Mouse (Mus musculus) left cerebral cortex, postnatal 10 days (tissue): ENCODE results near the gene Kpna1. TPM values are rescaled to one million over a fixed set of nuclear protein-coding genes. Genes with fewer than 3 reads are reported as not detected.
"Not testable (repeated sequence)": the region's sequence is repeated elsewhere in the genome, so short reads cannot be mapped to it uniquely, and the experiment has no call there.

Experiments
- DNase-seq, 2 experiments: peaks; one replicate each; pipeline ENCODE4 v3.0.0; 2021 to 2022; ENCODE audit warnings: low spot score in 2 of 2, mixed read lengths in 1 of 2; ENCODE audit errors: extremely low spot score in 1 of 2
- intact Hi-C: fragments of 180-260 bp; cut with DNase I; formaldehyde crosslinking; loops from one replicate; pipeline ENCODE4 v1.15.1; 2025
- total RNA-seq, 2 experiments: library from RNA; stranded (reverse); gene quantifications; 2 replicates each; pipeline ENCODE4 v1.2.3; 2021

Kpna1 gene
- total RNA-seq, 2 experiments from 2014 or later = 92.4 to 104 TPM

DNA sequence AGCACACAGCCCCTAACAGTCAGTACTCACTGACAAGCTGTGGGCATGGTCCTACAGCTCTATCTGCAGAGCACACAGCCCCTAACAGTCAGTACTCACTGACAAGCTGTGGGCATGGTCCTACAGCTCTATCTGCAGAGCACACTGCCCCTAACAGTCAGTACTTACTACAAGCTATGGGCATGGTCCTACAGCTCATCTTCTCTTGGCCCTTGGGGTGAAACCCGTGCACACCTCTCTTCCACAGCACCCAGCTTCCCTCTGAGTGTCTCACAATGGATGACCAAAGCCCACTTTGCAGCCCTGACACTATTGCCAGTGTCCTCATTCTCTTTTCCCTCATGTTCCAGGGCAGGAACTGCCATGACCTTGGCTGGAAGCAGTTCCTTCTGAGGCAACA, 84.0 kb downstream of the Kpna1 start:
- intact Hi-C loops, DNase-seq: not testable (repeated sequence)

GRCm38 (mm10) chr16:36063315-36063714, 84.8 kb downstream of the Kpna1 start:
- intact Hi-C loops = no loop called here

DNA sequence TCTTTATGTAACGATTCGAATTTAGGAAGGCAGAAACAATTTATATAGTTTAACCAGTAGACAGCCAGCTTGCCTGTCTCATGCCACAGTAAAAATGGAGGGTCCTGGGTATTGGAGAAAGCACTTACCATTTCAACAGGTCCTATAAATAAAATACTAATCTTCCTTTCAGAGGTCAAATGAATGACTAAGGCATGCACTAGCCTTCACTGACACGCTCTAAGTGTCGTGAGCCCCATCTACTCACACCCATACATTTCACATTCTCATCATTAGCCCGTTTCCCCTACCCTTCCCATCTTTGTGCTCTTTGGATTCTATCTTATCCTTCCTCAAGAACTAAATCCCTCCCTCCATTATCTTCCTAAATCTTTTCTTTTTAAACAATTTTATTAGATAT, 86.4 kb downstream of the Kpna1 start:
- intact Hi-C loops = no loop called here
- DNase-seq = no peak

More at GRCm38 (mm10) chr16:36063315-36063714, 84.8 kb downstream of the Kpna1 start:
- DNase-seq = peak in 1 of 2 experiments; percentile 25

DNA sequence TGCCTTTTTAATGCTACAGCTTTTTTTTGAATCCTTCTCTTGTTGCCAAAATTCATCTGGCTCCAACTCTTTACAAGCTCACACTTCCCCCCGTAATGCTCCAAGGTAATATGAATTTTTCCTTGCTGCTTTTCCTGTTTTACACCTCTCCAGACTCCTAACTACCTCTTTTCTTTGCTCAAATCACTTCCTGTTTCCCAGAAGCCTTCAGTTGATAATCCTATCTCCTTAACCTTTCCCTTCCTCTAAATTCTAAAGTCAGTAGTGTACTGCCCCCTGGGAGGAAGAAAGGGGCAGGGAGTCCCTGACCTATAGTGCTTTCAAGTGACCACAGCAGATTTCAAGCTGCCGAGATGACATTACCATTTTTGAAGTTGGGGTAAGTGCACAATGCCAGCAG, 89.1 kb downstream of the Kpna1 start:
- intact Hi-C loops = no loop called here
- no peak for DNase-seq

DNA sequence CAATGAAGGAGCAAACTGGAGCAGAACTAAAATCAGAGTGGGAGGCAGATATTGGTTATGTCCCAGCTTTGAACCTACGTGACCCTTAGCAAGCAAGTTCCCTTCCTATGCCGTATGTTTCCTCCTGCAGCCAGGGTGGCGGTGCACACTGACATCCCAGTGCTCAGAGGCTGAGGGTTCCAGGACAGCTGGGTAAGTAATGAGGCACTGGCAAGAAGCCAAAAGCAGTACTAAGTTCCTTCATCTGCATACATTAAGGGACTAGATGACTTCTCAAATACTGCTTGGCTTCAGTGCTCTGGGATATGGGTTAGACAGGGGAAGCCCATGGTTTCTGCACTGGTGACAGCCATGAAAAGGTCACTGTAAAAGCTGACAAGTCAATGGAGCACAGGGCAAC, 89.8 kb downstream of the Kpna1 start:
- intact Hi-C loops = no loop called here
- DNase-seq = no peak

- no peak for DNase-seq
- intact Hi-C loops = no loop called here
Measured at GRCm38 (mm10) chr16:36069819-36070575, 91.4 kb downstream of the Kpna1 start.

DNA sequence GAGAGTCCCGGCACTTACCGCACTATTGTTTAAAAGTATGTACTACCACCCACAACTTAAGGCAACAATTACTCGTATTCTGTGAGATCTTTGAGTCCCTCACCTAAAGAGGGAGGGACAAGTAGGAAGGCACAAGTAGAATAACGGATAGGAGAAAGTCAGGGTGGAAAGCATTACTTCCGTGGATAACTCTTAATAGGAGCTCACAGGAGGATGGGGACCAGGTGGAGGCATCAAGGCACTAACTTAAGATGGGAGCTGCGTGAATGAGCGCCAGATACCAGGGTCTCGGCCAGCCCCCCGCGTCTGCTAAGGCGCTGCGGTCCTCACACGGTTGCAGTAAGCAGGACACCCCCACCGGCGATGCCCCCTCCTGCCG, 92.5 kb downstream of the Kpna1 start:
- intact Hi-C loops = no loop called here
- DNase-seq = no peak

- intact Hi-C loops = no loop called here
Measured at GRCm38 (mm10) chr16:36071450-36072379, 93.2 kb downstream of the Kpna1 start, which contains the start of the genes Fam162a and Ccdc58. TSS of gene Fam162a (minus strand) at chr16:36071594. TSS of gene Ccdc58 (plus strand) at chr16:36071685.

GRCm38 (mm10) chr16:36072410-36073011, 94.0 kb downstream of the Kpna1 start:
- intact Hi-C loops = no loop called here
- DNase-seq = no peak

More at GRCm38 (mm10) chr16:36071450-36072379, 93.2 kb downstream of the Kpna1 start, which contains the start of the genes Fam162a and Ccdc58:
- peak; percentile 90 to 96 for DNase-seq

DNA sequence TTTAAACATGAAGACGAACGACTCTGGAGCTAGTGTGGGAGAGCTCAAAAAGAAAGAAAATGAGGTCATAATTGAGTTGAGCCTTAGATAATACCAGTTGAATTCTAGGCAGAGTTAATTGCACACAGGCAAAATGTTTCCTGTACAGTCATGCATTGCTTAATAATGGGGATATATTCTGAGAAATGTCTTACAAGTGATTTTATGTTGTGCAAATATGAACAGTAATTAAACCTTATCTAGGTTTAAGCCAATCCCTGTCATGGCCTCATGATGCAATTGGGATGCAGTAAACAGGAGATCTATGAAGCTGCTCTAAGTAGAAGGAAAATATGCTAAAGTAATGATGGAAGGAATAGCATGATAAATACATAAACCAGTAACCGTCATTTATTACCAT, 96.2 kb downstream of the Kpna1 start:
- no peak for DNase-seq
- intact Hi-C loops = no loop called here

- intact Hi-C loops = no loop called here
- no peak for DNase-seq
Measured at GRCm38 (mm10) chr16:36079916-36080315, 101.4 kb downstream of the Kpna1 start.

Other genes with a start within 250 kb of the Kpna1 start
- 10 to 100 TPM; 88.5 to 94.6 TPM for gene Dirc2, start 209.4 kb upstream of the Kpna1 start, total RNA-seq
- 1 to 10 TPM; 5.5 to 6.0 TPM for gene Hspbap1, start 208.4 kb upstream of the Kpna1 start, total RNA-seq
- under 1 TPM; 0.54 to 0.89 TPM for gene Parp14, start 107.2 kb upstream of the Kpna1 start, total RNA-seq
- gene Parp9, start 40.3 kb upstream of the Kpna1 start, total RNA-seq = 1 to 10 TPM; 1.7 to 2.9 TPM
- 1 to 10 TPM; 1.8 to 2.1 TPM for gene Dtx3l, start 39.6 kb upstream of the Kpna1 start, total RNA-seq
- 1 to 10 TPM; 4.7 to 5.7 TPM for gene Wdr5b, start 62.4 kb downstream of the Kpna1 start, total RNA-seq
- gene Fam162a, start 92.8 kb downstream of the Kpna1 start, total RNA-seq = 10 to 100 TPM; 68.0 to 72.2 TPM
- gene Ccdc58, start 92.9 kb downstream of the Kpna1 start, total RNA-seq = 10 to 100 TPM; 20.0 to 23.5 TPM
- not detected for gene Csta1, start 152.5 kb downstream of the Kpna1 start, total RNA-seq
- not detected for gene Stfa2l1, start 178.1 kb downstream of the Kpna1 start, total RNA-seq
- not detected for gene Gm5483, start 205.5 kb downstream of the Kpna1 start, total RNA-seq
- not detected for gene Gm5416, start 231.7 kb downstream of the Kpna1 start, total RNA-seq
- gene 2010005H15Rik, start 242.7 kb downstream of the Kpna1 start, total RNA-seq = not detected